Mouse (Mus musculus): ENCODE data around the gene Strn3.
"Not testable (repeated sequence)": the region's sequence is repeated elsewhere in the genome, so short reads cannot be mapped to it uniquely, and the experiment has no call there.

The Strn3 gene

DNA sequence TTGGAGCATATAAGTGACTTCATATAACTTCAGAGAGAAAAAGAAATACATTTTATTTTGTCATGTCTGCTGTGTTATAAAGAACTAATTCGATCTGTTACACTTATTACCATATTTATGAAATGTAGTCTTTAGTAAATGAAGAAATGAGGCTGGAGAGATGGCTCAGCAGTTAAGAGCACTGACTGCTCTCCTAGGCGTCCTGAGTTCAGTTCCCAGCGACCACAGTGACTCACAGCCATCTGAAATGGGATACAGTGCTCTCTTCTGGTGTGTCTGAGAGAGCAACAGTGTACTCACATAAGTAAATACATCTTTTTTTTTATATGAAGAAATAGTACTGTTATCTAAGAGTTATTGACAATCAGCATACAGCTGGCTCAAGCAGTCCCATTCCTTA lies 1.7 kb upstream of the Strn3 start:
- no peak for DNase-seq (ENCODE audit: low spot score)

DNA sequence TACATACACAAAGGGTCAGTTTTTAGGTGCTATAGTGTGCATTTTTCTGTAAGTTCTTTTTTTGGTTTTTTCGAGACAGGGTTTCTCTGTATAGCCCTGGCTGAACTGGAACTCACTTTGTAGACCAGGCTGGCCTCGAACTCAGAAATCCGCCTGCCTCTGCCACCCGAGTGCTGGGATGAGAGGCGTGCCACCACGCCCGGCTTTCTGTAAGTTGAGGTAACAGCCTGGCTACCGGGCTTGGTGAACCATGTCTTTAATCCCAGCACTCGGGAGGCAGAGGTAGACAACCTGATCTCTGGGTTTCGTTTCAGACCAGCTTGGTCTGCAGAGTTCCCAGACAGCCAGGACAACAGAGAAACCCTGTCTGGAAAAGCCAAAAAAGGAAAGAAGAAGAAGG lies 1.2 kb upstream of the Strn3 start:
- DNase-seq (ENCODE audit: low spot score) = not testable (repeated sequence)

DNA sequence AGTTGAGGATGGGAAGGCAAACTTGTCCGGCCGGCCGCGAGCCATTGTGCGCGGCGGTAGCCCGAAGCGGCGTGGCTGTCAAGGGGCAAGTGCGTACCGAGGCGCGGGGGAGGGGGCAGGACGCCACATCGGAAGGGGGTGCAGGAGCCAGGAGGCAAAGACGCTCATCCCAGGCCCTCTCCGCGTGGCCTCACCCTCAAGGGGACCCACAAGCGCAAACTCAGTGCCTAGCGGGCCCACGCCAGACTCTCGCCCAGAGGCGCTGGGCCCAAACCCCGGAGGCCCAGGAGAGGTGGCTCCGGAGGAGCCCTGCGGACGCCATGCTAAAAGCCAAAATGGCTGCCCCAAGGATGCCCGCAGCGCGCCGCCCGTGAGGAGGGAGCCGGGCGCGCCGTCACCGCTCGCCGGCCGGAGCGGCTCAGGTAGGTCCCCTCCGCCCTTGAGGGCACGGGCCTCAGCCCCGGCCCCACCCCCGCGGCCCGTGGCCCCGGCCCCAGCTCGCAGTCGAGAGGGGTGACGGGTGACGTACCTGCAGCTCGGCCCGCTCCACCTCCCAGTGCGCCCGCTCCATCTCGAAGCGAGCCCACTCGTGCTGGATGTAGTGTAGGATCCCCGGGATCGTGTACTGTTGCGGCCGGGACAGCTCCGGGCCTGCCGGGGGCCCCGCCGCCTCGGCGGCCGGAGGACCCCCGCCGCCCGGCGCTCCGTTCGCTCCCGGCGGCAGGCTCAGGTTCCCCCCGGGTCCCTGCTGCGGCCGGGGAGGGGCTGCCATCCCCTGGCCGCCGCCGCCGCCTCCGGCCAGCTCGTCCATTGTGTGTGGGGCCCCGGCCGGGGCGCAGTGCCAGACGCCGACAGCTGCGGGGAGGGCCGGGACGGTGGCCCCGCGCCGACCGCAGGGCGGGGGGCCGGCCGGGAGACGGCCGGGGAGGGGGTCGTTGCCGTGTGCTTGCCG lies 528 bp downstream of the Strn3 start, which contains the start of gene Ap4s1:
Gene Ap4s1, plus strand, starts transcription at position 141 of the 952 bp plus-strand sequence.
- DNase-seq (ENCODE audit: low spot score) = peak; percentile 75

DNA sequence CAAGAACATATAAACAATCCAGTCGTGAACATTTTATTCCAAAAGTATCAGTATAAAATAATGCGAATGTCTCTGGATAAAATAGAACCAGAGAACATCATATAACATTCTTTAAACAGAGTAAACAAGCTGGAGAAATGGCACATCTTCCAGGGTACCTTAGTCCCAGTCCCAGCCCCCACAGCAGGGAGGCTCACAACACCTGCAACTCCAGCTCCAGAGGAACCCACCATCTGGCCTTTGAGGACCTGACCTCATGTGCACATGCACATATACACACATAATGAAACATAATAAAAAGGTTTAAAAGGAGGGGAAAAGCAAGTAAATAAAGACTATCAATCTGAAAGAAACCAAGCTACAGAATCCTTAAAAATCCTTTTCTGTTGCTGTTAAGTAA lies 3.2 kb downstream of the Strn3 start:
- DNase-seq (ENCODE audit: low spot score) = no peak

DNA sequence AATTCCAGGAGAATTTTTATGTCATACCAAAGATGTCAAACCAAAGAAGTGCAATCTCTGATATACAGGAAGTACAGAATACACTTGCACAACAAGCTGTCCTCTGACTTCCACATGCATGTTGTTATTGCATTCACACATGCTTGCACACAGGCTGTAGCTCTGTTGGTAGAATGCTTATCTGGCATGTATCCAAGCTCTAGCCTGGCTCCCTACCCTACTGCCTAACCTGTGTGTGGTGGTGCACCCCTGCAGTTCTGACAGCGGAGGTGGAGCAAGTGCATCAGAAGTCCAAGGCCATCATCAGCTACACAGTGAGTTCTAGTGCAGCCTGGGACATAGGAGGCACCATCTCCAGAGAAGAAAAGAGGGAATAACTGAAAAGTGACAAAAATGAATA lies 12.9 kb downstream of the Strn3 start:
- DNase-seq (ENCODE audit: low spot score) = no peak

DNA sequence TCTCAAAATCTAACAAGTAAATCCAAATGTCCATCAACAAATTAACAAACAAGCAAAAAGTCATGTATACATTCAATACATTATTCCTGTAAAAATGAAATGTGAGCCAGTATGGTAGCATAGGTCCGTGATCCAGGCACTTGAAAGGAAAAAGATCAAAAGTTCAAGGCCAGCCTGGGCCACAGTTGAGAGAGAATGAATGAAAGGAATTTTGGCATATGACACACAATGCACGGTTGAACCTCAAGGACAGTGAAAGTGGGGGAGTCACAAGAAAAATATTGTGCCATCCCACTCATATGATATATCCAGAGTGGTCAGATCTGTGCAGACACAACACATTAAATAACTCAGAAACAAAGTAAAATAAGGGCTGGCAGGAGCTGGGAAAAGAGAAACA lies 15.3 kb downstream of the Strn3 start:
- DNase-seq (ENCODE audit: low spot score) = no peak

DNA sequence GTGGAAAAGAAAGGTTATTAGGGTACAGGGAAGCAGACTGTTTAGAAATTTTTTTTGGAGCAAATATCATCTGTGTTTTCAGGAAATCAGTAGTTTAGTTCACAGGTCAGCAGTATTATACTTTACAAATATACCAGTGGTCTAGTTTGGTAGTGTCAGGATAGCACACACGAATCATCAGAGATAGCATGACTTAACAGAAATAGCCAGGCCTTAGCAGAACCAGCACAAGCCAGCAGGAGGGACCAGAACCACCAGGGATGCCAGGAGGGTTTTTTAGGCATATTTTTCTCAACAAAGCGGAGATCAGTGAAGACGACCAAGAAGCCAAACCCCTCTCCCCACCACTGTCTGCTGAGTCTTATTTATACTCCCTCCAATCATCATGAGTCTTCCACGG lies 18.4 kb downstream of the Strn3 start:
- no peak for DNase-seq (ENCODE audit: low spot score)

DNA sequence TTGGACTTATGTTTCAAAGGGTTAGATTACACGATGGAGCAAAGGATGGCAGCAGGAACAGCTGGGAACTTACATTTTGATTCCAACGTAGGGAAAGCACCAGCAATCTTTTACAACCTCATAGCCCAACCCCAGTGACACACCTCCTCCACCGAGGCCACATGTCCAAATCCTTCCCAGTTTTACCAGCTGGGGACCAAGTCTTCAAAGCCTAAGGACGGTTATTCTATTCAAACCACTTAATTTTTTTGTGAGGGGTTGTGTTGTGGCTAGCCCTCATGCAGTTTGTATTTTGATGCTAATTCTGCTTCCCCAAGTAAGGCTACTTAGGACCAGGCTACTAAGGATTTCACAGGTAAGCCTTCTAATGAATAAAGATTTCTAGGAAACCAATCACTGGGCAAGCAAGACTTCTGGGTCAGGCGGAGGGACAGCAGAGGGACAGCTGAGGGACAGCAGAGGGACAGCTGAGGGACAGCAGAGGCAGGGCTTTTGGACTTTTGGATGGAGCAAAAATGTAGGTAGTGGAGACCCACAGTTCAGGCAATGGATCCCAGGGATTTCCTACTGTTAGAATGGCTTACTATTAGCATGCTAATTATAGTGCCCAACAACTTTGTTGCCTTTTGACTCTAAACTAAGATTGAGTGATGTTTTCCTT lies 20.3 kb downstream of the Strn3 start:
- DNase-seq (ENCODE audit: low spot score) = no peak

DNA sequence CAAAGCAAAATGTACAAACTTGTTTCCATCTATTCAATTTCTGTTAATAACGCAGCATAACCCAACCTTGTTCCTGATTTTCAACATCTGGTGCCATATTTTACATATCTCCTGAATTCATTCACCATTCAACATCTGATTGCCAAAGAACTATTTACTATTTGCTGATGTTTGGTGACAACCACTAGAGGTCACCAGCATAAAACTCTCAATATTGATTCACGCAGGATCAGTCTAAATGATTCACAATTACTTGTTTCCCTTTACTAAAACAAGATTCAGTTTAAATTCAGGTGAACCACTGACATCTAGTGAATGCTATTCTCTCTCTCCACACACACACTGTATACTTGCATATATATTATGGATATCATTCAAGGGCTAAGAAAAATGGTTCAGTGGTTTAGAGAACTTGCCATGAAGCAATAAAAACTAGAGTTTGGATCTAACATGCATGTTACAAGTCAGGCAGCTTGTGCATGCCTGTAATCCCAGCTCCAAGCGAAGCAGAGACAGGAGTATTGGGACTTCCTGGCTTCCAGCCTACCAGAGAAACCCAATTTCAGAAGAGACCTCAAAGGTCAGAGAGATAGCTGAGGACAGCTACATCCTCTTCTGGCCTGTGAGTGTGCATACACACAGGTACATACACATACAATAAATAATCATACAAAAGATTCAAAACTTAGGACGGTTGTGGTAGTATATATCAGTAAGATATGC lies 24.8 kb downstream of the Strn3 start:
- peak; percentile 42 for DNase-seq (ENCODE audit: low spot score)

DNA sequence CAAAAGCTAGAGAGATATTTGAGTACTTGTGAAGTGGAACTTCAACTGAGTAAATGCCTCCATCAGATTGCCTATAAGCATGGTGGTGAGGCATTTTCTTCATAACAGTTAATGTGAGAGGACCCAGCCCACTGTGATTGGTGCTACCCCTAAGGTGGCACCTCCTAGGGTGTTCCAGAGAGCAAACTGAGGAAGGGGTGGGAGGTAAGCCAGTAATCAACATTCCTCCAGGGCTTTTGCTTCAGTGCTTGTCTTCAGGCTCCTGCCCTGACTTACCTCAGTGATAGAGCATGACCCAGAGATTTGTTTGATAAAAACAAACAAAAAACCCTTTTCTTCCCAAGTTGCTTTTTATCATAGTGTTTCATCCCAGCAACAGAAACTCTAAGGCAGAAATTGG lies 27.8 kb downstream of the Strn3 start:
- no peak for DNase-seq (ENCODE audit: low spot score)

DNA sequence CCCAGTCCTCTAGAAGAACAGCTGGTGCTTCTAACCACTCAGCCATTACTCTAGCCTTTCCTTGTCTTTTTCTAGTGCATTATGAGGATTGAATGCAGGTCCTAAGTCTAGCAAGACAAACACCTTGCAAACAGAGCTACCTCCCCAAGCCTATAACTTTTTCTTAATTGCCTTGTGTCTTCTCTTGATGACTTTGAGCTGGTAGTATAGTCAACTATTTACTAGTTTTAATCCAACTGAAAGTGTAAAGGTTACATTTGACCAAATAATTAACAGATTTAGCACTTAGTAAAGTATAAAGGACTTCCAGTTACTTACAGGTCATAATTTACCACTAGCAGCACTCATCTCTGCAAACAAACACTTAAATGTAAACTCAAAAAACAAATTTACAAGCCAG lies 28.7 kb downstream of the Strn3 start:
- DNase-seq (ENCODE audit: low spot score) = no peak

DNA sequence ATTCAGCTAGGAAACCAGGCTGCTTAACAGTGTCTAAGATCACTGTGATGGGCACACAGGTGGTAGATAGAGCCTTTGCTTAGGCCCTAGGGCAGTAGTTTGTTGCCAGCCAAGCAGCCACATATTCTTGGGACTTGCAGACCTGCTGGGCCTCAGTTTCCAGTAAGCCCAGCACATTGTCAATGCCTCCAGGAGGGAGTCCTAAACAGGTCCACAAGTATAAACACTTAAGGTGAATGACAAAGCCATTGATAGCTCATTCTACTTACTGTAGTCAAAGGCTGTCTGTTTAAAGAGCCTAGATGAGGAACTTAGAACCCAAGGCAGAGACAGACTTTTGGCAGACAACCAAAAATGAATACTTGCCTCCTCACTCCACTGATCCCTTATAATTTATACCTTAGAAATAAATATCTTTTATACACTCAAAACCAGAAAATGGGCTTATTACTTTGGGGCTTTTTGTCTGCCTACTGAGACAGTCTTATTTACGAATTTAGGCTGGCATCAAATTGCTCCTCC lies 35.7 kb downstream of the Strn3 start:
- DNase-seq (ENCODE audit: low spot score) = no peak

DNA sequence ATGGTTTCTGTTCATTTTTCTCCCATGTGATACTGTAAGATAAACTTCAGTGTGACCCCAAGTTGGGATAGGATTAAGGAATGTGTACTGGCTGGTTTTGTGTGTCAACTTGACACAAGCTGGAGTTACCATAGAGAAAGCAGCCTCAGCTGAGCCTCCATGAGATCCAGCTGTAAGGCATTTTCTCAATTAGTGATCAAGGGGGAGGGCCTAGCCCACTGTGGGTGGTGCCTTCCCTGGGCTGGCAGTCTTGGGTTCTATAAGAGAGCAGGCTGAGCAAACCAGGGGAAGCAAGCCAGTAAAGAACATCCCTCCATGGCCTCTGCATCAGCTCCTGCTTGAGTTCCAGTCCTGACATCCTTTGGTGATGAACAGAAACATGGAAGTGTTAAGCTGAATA lies 42.3 kb downstream of the Strn3 start:
- DNase-seq (ENCODE audit: low spot score) = not testable (repeated sequence)

DNA sequence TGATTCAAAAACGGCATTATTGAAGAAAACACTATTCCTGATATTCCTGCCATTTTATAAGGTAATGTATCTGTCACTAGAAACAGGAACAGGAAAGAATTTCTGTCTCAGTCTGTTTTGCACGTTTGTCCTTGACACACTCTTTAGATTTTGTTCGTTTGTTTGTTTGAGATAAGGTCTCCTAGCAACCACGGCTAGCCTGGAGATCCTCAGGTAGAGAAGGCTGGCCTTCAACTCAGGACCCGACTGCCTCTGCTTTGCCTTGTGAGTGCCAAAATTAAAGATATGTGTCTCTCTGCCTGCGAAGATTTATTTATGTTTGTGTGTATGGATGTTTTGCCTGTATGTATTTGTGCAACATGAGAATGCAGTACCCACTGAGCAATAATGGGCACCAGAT lies 49.8 kb downstream of the Strn3 start:
- DNase-seq (ENCODE audit: low spot score) = no peak

DNA sequence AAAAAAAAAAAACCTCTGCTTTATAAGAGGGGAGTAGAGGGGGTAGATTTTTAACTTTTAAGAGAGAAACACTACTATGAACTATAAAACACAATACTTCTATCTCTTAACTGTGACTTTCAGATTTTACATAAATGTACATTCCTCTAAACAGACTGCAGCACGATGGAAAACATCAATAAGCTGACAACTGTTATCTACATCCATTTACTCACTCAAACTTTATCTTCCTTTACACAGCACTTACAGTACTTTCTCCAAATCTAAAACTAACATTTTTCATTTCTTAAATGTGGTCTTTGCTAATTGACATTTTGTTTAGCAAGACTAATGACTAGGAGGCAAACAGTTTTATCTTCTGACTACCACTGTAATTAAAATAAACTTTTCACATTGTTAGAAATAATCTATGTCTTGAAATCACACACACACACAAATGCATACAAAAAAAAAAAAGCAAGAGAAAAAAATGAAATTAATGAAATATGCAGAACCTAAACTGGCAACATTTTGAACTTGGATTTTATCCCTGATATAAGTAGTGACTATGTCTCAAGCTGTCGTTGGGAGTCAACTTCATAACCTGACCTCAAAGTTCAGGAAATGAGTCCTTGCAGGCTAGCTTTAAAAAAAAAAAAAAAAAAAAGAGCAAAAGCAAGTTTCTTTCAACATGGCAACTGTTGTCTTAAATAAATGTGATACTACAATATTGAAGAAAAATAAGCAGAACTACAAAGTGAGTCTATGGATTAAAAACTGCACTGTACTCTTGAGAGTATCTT lies 54.8 kb downstream of the Strn3 start:
- no peak for DNase-seq (ENCODE audit: low spot score)

DNA sequence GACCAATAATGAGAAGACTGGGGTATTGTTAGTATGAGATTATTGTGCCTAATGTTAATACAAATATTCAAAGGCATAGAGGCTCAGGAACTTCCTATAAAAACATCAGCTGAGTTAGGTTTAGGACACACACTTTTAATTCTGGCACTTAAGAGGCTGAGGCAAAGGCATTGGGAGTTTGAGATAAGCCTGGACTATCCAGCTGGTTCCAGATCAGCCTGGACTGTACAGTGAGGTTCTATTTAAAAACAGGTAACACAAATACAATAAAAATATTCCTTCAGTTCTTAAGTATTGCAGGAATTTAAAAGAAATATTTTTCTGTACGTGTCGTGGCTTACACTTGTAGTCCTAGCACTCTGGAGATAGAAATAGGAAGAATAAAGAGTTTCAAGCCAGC lies 55.4 kb downstream of the Strn3 start:
- no peak for DNase-seq (ENCODE audit: low spot score)

DNA sequence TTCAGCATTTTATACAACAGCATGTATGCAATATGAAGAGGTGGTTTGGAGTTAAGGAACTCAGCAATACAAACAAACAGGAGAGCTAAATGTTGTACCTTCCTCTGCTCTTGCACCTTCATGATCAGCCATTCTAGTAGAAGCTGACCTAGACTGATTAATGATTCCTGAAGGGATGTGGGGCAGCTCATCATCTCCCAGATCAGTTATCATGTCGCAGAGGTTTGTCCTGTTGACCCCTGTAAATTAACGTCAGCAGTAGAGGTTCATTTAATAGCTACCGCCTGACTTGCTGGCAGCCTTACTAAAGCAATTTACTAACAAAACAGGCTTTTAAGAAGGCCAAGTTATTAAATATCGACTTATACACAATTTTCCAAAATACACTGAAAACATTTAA lies 58.2 kb downstream of the Strn3 start:
- no peak for DNase-seq (ENCODE audit: low spot score)

DNA sequence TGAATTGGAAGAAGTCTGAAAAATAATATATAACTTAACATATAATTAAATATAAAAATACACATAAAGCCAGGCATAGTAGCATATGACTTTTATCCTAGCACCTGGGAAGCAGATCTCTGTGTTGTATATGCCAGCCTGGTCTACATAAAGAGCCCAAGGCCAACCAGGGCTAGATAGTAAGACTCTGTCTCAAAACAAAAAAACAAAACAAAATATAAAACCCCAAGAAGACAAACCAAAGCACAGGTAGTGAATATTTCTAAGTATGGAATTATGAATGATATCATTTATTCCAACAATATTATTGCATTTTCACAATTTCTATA lies 68.4 kb downstream of the Strn3 start:
- no peak for DNase-seq (ENCODE audit: low spot score)

DNA sequence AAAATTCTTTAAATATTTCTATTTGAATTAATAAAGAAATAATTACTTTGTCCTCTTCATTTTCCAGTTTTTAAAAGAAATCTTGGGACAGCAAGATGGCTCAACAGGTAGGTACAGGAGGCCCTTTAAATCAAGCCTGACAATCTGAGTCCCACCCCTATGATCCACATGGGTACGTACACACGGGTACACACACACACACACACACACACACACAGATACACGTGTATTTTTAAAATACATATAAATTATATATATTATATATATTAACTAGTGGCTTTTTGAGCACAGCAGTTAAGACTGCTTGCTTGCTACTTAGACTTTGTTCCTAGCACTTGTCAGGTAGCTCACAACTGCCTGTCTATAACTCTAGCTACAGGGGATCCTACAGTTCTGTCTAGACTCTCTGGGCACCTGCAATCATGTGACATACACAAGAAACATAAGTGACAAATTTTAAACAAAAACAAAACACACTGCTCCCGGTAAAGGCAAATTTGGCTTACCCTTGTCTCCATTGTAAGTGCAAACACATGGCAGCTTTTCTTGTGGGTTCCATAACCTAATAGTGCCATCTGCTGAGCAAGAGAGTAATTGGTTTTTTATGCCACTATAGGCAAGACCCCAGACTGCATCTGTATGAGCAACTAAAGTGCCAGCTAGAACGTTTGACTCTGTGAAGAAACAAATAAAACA lies 68.9 kb downstream of the Strn3 start:
- DNase-seq (ENCODE audit: low spot score) = peak; percentile 61

DNA sequence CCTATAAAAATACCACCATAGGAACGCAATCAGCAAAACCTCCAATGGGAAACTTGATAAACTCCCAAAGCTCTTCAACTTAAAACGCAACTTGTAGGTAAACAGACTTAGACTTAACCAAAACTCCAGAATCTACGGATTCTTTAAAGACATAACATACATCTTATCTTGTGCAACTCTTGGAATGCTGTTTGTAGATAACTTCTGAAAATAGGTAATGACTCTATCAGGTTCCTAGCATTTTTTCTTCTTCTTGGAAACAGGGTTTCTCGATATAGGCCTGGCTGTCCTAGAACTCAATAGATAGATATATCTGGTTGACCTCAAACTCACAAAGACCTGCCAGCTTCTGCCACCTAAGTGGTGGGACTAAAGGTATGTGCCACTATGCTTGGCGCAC lies 70.5 kb downstream of the Strn3 start:
- DNase-seq (ENCODE audit: low spot score) = no peak

DNA sequence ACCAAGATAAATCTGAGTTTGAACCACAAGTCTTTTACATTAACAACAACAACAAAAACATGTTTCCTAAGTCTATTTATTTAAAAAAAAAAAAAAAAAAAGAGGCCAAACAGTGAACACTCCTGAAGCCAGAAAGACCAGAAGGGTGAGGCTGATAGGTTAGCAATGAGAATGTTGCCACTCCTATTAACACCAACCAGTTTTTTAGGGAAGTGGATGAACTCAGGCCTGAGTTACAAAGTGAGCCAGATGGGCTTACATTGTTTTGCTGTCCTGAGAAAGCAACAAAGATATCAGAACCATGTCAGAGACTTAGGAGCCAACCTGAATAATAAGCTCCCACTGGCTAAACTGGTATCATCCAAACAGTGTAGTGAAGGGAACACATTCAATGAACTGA lies 71.1 kb downstream of the Strn3 start:
- DNase-seq (ENCODE audit: low spot score) = no peak
